Mouse (Mus musculus): ENCODE data around the gene Nsun7.

GRCm38 (mm10) chr5:66222916-66223315 lies 36.8 kb upstream of the Nsun7 start:
- no peak for TF ChIP-seq POLR2A (IDR thresholded peaks at IDR 0.05; ENCODE audit: low read depth, low read length)
- no peak for TF ChIP-seq CTCF (IDR thresholded peaks at IDR 0.05; ENCODE audit: extremely low read depth, insufficient read length, insufficient replicate concordance, low read depth, low read length)
